Mouse (Mus musculus): ENCODE results near the gene Fut7.

Gene Fut7

GRCm38 (mm10) chr2:25460551-25461309 lies 37.7 kb downstream of the Fut7 start, which contains the start of gene Paxx:
Paxx (minus strand) TSS chr2:25461094.
- DNase-seq = peak; percentile 96 to 98

GRCm38 (mm10) chr2:25461407-25461806 lies 38.3 kb downstream of the Fut7 start:
- DNase-seq = no peak

GRCm38 (mm10) chr2:25463630-25464029 lies 40.6 kb downstream of the Fut7 start:
- no peak for DNase-seq

GRCm38 (mm10) chr2:25465256-25465655 lies 42.2 kb downstream of the Fut7 start:
- no peak for DNase-seq

DNA sequence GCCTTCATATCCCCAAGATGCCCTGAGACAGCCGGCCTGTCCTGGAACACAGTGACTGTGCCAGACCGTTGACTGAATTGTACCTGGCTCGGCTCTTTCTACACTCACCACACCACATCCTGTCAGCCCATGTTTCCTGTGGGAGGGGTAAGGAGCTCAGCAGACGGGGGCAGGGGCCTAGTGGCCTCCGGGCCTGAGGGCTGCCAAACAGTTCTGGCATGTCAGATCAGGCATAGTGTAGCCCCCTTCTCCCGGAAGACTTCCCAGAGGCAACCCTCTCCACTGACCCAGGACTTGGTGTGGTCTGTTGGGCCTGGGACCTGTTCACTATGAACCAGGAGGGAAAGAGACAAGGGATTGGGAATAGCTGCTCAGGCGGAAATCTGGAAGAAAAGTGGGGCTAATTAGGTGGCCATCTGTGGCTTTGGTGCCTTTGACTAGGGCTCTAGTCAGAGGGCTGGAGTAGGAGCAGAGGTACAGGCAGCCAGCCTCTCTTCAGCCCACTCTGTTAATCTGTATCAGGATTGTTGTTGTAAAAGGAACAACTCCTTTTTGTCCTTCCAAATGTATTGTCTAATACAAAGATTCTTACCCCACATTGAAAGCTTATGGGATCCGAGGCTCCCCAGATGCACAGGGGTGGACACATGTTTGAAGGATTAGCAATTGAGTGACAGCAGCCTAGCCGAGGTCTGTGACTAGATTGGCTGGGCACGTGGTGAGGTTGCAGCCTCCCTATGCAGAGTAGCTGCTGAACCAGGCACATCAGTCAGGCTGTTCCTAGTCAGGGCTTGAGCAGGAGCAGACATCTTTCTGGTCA lies 43.0 kb downstream of the Fut7 start:
- DNase-seq = no peak

DNA sequence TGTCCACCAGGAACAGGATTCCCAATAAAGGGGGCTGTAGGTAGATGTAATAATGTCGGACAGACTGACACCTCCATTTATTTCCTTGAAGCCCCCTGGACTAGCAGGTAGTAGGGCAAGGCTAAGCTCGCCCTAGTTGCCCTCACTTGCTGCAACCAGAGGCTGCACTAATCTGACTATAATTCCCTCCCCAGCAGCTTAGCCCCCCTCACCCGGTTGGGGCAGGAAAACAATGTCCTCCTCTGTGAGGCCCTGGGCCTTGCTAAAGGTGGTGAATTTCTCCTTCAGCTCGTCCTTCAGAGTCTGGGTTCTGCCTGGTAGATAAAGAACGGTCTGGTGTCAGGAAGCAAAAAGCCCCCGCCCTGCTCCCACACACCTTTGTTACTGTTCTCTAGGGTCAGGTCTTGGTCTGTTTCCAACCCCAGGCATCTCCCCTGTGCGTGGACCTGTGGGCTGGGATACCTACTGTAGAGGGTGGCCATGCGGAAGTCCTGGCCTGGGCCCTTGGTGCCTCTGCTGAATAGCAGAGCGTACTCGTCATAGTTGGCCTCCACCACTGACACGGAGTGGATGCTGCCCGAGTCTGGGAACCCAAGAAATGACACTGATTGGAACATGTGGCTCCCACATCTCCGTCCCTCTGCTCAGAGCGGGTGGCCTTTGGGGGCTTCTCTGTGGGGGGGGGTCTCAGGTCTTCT lies 44.7 kb downstream of the Fut7 start:
- no peak for DNase-seq

DNA sequence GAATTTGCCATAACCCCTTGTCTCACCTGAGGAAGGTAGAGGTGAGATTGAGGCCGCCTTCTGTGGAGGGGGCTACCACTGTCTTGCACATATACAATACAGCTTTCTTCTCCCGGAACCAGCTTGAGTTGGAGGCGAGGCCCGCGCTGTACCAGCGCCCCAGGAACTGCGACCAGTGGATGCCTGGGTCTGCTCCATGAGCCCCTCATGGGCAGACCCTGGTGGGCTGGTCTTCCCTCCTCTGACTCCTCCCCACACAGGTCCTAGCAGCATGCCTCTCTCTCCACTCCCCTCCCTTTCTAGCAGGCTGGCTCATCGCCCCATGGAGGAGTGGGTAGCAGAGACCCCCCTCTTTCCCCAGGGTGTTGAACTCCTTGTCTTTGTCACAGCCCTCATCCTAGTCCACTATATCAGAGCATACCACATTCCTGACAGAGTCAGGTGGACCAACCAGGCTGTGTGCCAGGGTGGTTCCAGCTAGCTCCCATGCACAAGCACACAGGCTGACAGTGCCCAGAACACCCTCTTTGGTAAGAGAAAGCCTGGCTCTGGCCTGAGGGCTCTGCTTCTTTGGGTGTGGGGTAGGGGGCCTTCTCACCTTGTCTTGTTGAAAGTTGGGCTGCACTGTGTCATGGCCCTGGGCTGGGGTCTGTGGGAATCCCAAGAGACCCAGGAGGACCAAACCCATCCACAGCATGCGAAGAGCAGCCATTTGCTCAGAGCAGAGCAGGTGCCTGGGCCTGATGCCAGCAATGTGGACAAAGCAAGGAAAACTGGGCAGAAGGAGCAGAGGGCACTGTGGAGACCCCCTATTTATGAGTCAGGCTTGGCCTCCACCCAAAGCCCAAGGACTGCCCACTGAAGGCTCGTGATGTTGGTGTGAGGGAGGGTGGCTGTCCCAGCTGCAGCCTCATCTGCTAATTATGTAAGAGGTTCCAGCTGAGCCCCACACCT lies 46.2 kb downstream of the Fut7 start:
- peak; percentile 60 to 79 for DNase-seq

DNA sequence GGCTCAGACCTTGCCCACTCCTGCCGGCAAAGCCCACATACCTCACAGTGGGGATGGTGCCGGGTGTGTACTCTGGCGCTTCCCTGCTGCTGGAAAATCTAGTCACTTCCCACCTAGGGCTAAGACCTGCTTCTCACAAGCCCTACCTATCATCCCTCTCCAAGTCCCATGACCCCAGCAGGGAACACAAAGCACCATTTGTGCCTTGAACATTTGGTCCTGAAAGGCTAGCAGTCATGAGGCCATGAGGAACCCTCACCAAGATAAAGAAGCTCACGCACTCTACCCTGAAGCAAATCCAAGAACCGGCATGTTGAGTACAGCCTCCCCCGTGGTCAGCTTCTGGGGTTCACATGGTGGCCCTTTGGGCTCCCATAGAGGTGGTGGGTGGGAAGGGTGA lies 46.9 kb downstream of the Fut7 start, which contains the start of gene Ptgds:
Gene Ptgds (minus strand): TSS at position 78 of the 400 bp plus-strand sequence.
- DNase-seq = no peak

DNA sequence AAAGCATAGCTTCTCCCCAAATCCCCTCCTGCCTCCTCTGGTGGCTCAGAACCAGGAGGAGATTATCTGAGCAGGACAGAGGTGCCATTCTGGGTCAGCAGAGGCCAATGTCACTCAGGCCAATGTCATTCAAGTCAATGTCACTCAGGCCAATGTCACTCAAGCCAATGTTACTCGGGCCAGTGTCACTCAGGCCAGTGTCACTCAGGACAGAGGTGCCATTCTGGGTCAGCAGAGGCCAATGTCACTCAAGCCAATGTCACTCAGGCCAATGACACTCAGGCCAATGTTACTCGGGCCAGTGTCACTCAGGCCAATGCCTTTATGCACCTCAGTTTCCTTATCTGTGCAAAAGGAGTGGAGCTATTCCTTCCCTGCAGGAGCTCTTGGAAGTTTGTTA lies 49.5 kb downstream of the Fut7 start:
- DNase-seq = no peak

Data from kidney, postnatal 25 days (tissue).